Mouse (Mus musculus) forebrain, embryonic 14.5 days (tissue): ENCODE results near the gene Tnf. TPM values are rescaled to one million over a fixed set of nuclear protein-coding genes. Genes with fewer than 3 reads are reported as not detected.

ENCODE experiments used
- ATAC-seq: fragments of 200-750 bp; cut with Nextera tagmentation; 2 replicates; pipeline ENCODE4 v1.8.0; 2017; ENCODE audit warnings: mild to moderate bottlenecking, moderate library complexity
- DNase-seq: peaks from one replicate; pipeline ENCODE4 v3.0.0-alpha.2; 2015; ENCODE audit warnings: low spot score
- H3K27ac ChIP-seq: fragments of 300-500 bp; sonication (generic); 2 replicates; pipeline ENCODE4 v1.5.1; 2014; ENCODE audit warnings: low read depth, mild to moderate bottlenecking, control low read depth, low read length, moderate library complexity
- H3K27me3 ChIP-seq: fragments of 300-500 bp; sonication (generic); replicated peaks from 2 replicates; pipeline ENCODE4 v1.6.1; 2014; ENCODE audit warnings: low read length, control low read depth, mixed read lengths; ENCODE audit not compliant: control insufficient read depth, insufficient read depth
- H3K36me3 ChIP-seq: fragments of 300-500 bp; sonication (generic); 2 replicates; pipeline ENCODE4 v1.6.1; 2014; ENCODE audit warnings: low read length, control low read depth; ENCODE audit not compliant: control insufficient read depth, insufficient read depth
- H3K4me1 ChIP-seq: fragments of 300-500 bp; sonication (generic); 2 replicates; pipeline ENCODE4 v1.6.1; 2014; ENCODE audit warnings: antibody characterized with exemption, low read length, control low read depth; ENCODE audit not compliant: control insufficient read depth, insufficient read depth
- H3K4me2 ChIP-seq: fragments of 300-500 bp; sonication (generic); 2 replicates; pipeline ENCODE4 v1.6.1; 2014; ENCODE audit warnings: mild to moderate bottlenecking, control low read depth, low read length
- H3K4me3 ChIP-seq: fragments of 300-500 bp; sonication (generic); 2 replicates; pipeline ENCODE4 v1.5.1; 2014; ENCODE audit warnings: low read depth, low read length, control low read depth
- H3K9ac ChIP-seq: fragments of 300-500 bp; sonication (generic); 2 replicates; pipeline ENCODE4 v1.6.1; 2014; ENCODE audit warnings: mild to moderate bottlenecking, low read length, control low read depth, moderate library complexity
- H3K9me3 ChIP-seq: fragments of 300-500 bp; sonication (generic); replicated peaks from 2 replicates; pipeline ENCODE4 v1.6.1; 2016; ENCODE audit warnings: low read length, control low read depth, mixed read lengths; ENCODE audit not compliant: control insufficient read depth
- WGBS: fragments of 180-500 bp; shearing (Covaris S2); extraction: QIAGEN DNeasy Blood & Tissue Kit; methylation state at CpG from one replicate; pipeline ENCODE4 v1.1.7; 2014; 5-methylcytosine and 5-hydroxymethylcytosine counted together
- polyA plus RNA-seq: library from polyadenylated mRNA; unstranded; fragments of >200 nt; fragmentation: Nextera tagmentation; extraction: Ambion mirVana; gene quantifications from 2 replicates; pipeline ENCODE4 v1.2.1, GENCODE M21; 2014

Gene Tnf
- polyA plus RNA-seq, 1 experiment from 2014 or later, result not detected

- no peak overlapping the region for H3K4me2 ChIP-seq
- no peak for DNase-seq
- H3K9me3 ChIP-seq, result no peaks in the 10 kb centered on the region
- no peak overlapping the region for H3K4me3 ChIP-seq
- H3K27me3 ChIP-seq, result no peaks in the 10 kb centered on the region
- no peak overlapping the region for H3K27ac ChIP-seq
- WGBS, result 95% methylated on average over 5 of the region's 5 CpGs
- H3K9ac ChIP-seq, result no peak overlapping the region
- no peak for ATAC-seq
- H3K4me1 ChIP-seq, result no peaks in the 10 kb centered on the region
- H3K36me3 ChIP-seq, result peaks cover 61% of the 10 kb centered on the region
Observed at GRCm38 (mm10) chr17:35225456-35225855, 23.6 kb upstream of the Tnf start.

GRCm38 (mm10) chr17:35224641-35225040, 22.8 kb upstream of the Tnf start:
- no peaks in the 10 kb centered on the region for H3K9me3 ChIP-seq
- 94% methylated on average over 4 of the region's 4 CpGs for WGBS
- no peaks in the 10 kb centered on the region for H3K27me3 ChIP-seq
- peaks cover 61% of the 10 kb centered on the region for H3K36me3 ChIP-seq
- no peak overlapping the region for H3K4me2 ChIP-seq
- ATAC-seq, result no peak
- DNase-seq, result no peak
- no peaks in the 10 kb centered on the region for H3K4me1 ChIP-seq
- no peak overlapping the region for H3K9ac ChIP-seq
- H3K27ac ChIP-seq, result no peak overlapping the region
- H3K4me3 ChIP-seq, result no peak overlapping the region

GRCm38 (mm10) chr17:35222299-35222698, 20.5 kb upstream of the Tnf start:
- H3K9ac ChIP-seq, result no peak overlapping the region
- WGBS, result 85% methylated on average over 6 of the region's 6 CpGs
- peaks cover 46% of the 10 kb centered on the region for H3K36me3 ChIP-seq
- ATAC-seq (no peak), DNase-seq (no peak)
- no peak overlapping the region for H3K4me3 ChIP-seq
- no peaks in the 10 kb centered on the region for H3K9me3 ChIP-seq
- no peak overlapping the region for H3K4me2 ChIP-seq
- no peaks in the 10 kb centered on the region for H3K27me3 ChIP-seq
- no peaks in the 10 kb centered on the region for H3K4me1 ChIP-seq
- no peak overlapping the region for H3K27ac ChIP-seq

- no peak for ATAC-seq
- no peak within 1 kb of the TSS for H3K9ac ChIP-seq
Observed at GRCm38 (mm10) chr17:35220156-35220952, 18.5 kb upstream of the Tnf start, which contains the start of gene Gm16181. Gene Gm16181 (plus strand): TSS chr17:35220834.

GRCm38 (mm10) chr17:35219601-35220041, 17.8 kb upstream of the Tnf start:
- no peak overlapping the region for H3K4me2 ChIP-seq
- no peak overlapping the region for H3K4me3 ChIP-seq
- 91% methylated on average over 6 of the region's 6 CpGs for WGBS
- no peak overlapping the region for H3K27ac ChIP-seq
- H3K9me3 ChIP-seq, result no peaks in the 10 kb centered on the region
- ATAC-seq, result no peak
- H3K36me3 ChIP-seq, result peaks cover 28% of the 10 kb centered on the region
- no peak for DNase-seq
- no peaks in the 10 kb centered on the region for H3K4me1 ChIP-seq
- no peak overlapping the region for H3K9ac ChIP-seq
- H3K27me3 ChIP-seq, result no peaks in the 10 kb centered on the region

More at GRCm38 (mm10) chr17:35220156-35220952, 18.5 kb upstream of the Tnf start, which contains the start of gene Gm16181:
- H3K27me3 ChIP-seq, result no peaks in the 10 kb centered on the region
- DNase-seq, result no peak
- H3K9me3 ChIP-seq, result no peaks in the 10 kb centered on the region
- peaks cover 35% of the 10 kb centered on the region for H3K36me3 ChIP-seq
- H3K4me2 ChIP-seq, result no peak within 1 kb of the TSS
- H3K4me3 ChIP-seq, result no peak within 1 kb of the TSS
- no peaks in the 10 kb centered on the region for H3K4me1 ChIP-seq
- 84% methylated on average over 28 of the region's 28 CpGs for WGBS
- H3K27ac ChIP-seq, result no peak within 1 kb of the TSS

- Histone ChIP-seq H3K27me3 (no peaks in the 10 kb centered on the region), H3K36me3 (peaks cover 28% of the 10 kb centered on the region), H3K9me3 (no peaks in the 10 kb centered on the region), H3K4me2 (no peak overlapping the region), H3K9ac (no peak overlapping the region), H3K4me1 (no peaks in the 10 kb centered on the region), H3K4me3 (no peak overlapping the region), H3K27ac (no peak overlapping the region)
- DNase-seq (no peak), ATAC-seq (no peak)
- 91% methylated on average over 18 of the region's 18 CpGs for WGBS
Observed at GRCm38 (mm10) chr17:35218516-35219193, 16.8 kb upstream of the Tnf start.

GRCm38 (mm10) chr17:35213071-35213470, 11.3 kb upstream of the Tnf start:
- Histone ChIP-seq H3K27me3 (no peaks in the 10 kb centered on the region), H3K9me3 (no peaks in the 10 kb centered on the region), H3K36me3 (no peaks in the 10 kb centered on the region), H3K9ac (no peak overlapping the region), H3K27ac (no peak overlapping the region), H3K4me2 (no peak overlapping the region), H3K4me1 (no peaks in the 10 kb centered on the region), H3K4me3 (no peak overlapping the region)
- 95% methylated on average over 5 of the region's 5 CpGs for WGBS
- DNase-seq (no peak), ATAC-seq (no peak)

GRCm38 (mm10) chr17:35210593-35210992, 8.8 kb upstream of the Tnf start:
- Histone ChIP-seq H3K27ac (no peak overlapping the region), H3K27me3 (no peaks in the 10 kb centered on the region), H3K4me2 (no peak overlapping the region), H3K9me3 (no peaks in the 10 kb centered on the region), H3K36me3 (no peaks in the 10 kb centered on the region), H3K9ac (no peak overlapping the region), H3K4me1 (no peaks in the 10 kb centered on the region), H3K4me3 (no peak overlapping the region)
- DNase-seq (no peak), ATAC-seq (no peak)
- whole genome bisulfite sequencing, result 87% methylated on average over 3 of the region's 3 CpGs
